25 mouse cellular contexts compared by ENCODE assay signal in genomic region chr13:34456051-34456450, GRCm38 (mm10).
A peak's percentile ranks its signal among the peaks of the same experiment; 100 is the strongest.
DNase-seq lines count a peak whose midpoint lies in the region; ATAC-seq and TF ChIP-seq lines count a peak whose summit lies in the region.
"Had no signal": no experiment of that assay in that cellular context is flagged by ENCODE, and none has a peak within 500 bp of the region (broad histone marks: within the 10 kb centered on the region; RNA-seq: fewer than 3 reads in every experiment).

No protein-coding gene starts in this region.

- H3K4me3 ChIP-seq in heart, embryonic 10.5 days, result no peak overlapping the region
- H3K4me3 ChIP-seq in heart, postnatal 0 days (ENCODE audit: low read depth, low read length), result no peak overlapping the region
- no peak overlapping the region for H3K4me3 ChIP-seq in kidney, embryonic 16.5 days (ENCODE audit: low read length)
- no peak overlapping the region for H3K4me3 ChIP-seq in lung, embryonic 16.5 days (ENCODE audit: low read length)
- H3K4me3 ChIP-seq: embryonic facial prominence, embryonic 15.5 days; erythroblast, embryonic 14.5 days; forebrain, embryonic 10.5 days; gastrocnemius, adult 2 months; hindbrain, embryonic 12.5 days had no signal

- WGBS in heart, embryonic 10.5 days, result 39% methylated on average over 3 of the region's 3 CpGs
- 40% methylated on average over 3 of the region's 3 CpGs for WGBS in heart, postnatal 0 days
- WGBS in kidney, embryonic 16.5 days, result 49% methylated on average over 3 of the region's 3 CpGs
- WGBS in lung, embryonic 16.5 days, result 29% methylated on average over 3 of the region's 3 CpGs

- TF ChIP-seq CTCF in heart, postnatal 0 days (IDR thresholded peaks at IDR 0.05; ENCODE audit: low read depth), result no peak

- DNase-seq in heart, embryonic 10.5 days (ENCODE audit: low spot score), result peak; percentile 68
- no peak for DNase-seq in heart, adult 18-20 months
- peak; percentile 15 for DNase-seq in heart, postnatal 0 days (ENCODE audit: low spot score)
- DNase-seq in heart, adult 11 months, result no peak
- DNase-seq in kidney, postnatal 25 days, result no peak
- no peak for DNase-seq in lung, postnatal 4 days
- DNase-seq: adrenal gland, adult 8-10 months; adrenal gland, postnatal 36 days; B cell, adult 2 months; cerebellum, adult 2 months; cerebellum, postnatal 10 days; gastrocnemius, adult 2 months; gastrocnemius, postnatal 25 days; heart, postnatal 10 days; heart, postnatal 4 days had no signal

- H3K36me3 ChIP-seq in heart, embryonic 10.5 days, result no peaks in the 10 kb centered on the region
- H3K36me3 ChIP-seq in heart, postnatal 0 days (replicated peaks; ENCODE audit: control insufficient read depth, insufficient read depth, low read length), result no peaks in the 10 kb centered on the region
- H3K36me3 ChIP-seq in kidney, embryonic 16.5 days (ENCODE audit: insufficient read depth, low read length), result no peaks in the 10 kb centered on the region
- H3K36me3 ChIP-seq in lung, embryonic 16.5 days (ENCODE audit: control insufficient read depth, insufficient read depth, low read length), result no peaks in the 10 kb centered on the region
- H3K36me3 ChIP-seq: embryonic facial prominence, embryonic 15.5 days; forebrain, embryonic 10.5 days; G1E; hindbrain, embryonic 12.5 days had no signal

- H3K27ac ChIP-seq in heart, embryonic 10.5 days, result no peak overlapping the region
- no peak overlapping the region for H3K27ac ChIP-seq in heart, postnatal 0 days (ENCODE audit: low read depth)
- no peak overlapping the region for H3K27ac ChIP-seq in kidney, embryonic 16.5 days (ENCODE audit: low read length)
- no peak overlapping the region for H3K27ac ChIP-seq in lung, embryonic 16.5 days (ENCODE audit: low read length)
- H3K27ac ChIP-seq: embryonic facial prominence, embryonic 15.5 days; forebrain, embryonic 10.5 days; gastrocnemius, adult 2 months; hindbrain, embryonic 12.5 days had no signal

- no peaks in the 10 kb centered on the region for H3K27me3 ChIP-seq in heart, embryonic 10.5 days (ENCODE audit: insufficient read depth, poor library complexity, severe bottlenecking)
- H3K27me3 ChIP-seq in heart, postnatal 0 days (ENCODE audit: control insufficient read depth, insufficient read depth, low read length), result no peaks in the 10 kb centered on the region
- no peaks in the 10 kb centered on the region for H3K27me3 ChIP-seq in kidney, embryonic 16.5 days (ENCODE audit: insufficient read depth, low read length)
- H3K27me3 ChIP-seq in lung, embryonic 16.5 days (ENCODE audit: control insufficient read depth, insufficient read depth, low read depth, low read length), result no peaks in the 10 kb centered on the region
- H3K27me3 ChIP-seq: embryonic facial prominence, embryonic 15.5 days; hindbrain, embryonic 12.5 days had no signal

- no peak overlapping the region for H3K4me2 ChIP-seq in heart, postnatal 0 days (ENCODE audit: low read depth, low read length)
- H3K4me2 ChIP-seq in kidney, embryonic 16.5 days (replicated peaks; ENCODE audit: low read depth, low read length), result no peak overlapping the region
- H3K4me2 ChIP-seq in lung, embryonic 16.5 days (ENCODE audit: low read depth, low read length), result no peak overlapping the region
- H3K4me2 ChIP-seq: embryonic facial prominence, embryonic 15.5 days; hindbrain, embryonic 12.5 days had no signal

- TF ChIP-seq EP300 in heart, postnatal 0 days (IDR thresholded peaks at IDR 0.05; ENCODE audit: low read depth), result no peak

- H3K9ac ChIP-seq in heart, postnatal 0 days (replicated peaks; ENCODE audit: low read depth, low read length), result no peak overlapping the region
- H3K9ac ChIP-seq in kidney, embryonic 16.5 days (replicated peaks; ENCODE audit: low read length), result no peak overlapping the region
- no peak overlapping the region for H3K9ac ChIP-seq in lung, embryonic 16.5 days (ENCODE audit: low read length)
- H3K9ac ChIP-seq: embryonic facial prominence, embryonic 15.5 days; hindbrain, embryonic 12.5 days had no signal

- peaks cover 4% of the 10 kb centered on the region; the same call in 1 of the 2 replicates for H3K4me1 ChIP-seq in heart, embryonic 10.5 days
- no peaks in the 10 kb centered on the region for H3K4me1 ChIP-seq in heart, postnatal 0 days (ENCODE audit: control insufficient read depth, insufficient read depth)
- H3K4me1 ChIP-seq in kidney, embryonic 16.5 days (ENCODE audit: insufficient read depth, low read length), result no peaks in the 10 kb centered on the region
- H3K4me1 ChIP-seq in lung, embryonic 16.5 days (replicated peaks; ENCODE audit: control insufficient read depth, insufficient read depth, low read length), result no peaks in the 10 kb centered on the region; the same call in 1 of the 2 replicates
- H3K4me1 ChIP-seq: embryonic facial prominence, embryonic 15.5 days; hindbrain, embryonic 12.5 days had no signal

- no peak for ATAC-seq in heart, postnatal 0 days (ENCODE audit: insufficient read depth, low read depth)
- peak; percentile 65 for ATAC-seq in kidney, embryonic 16.5 days (ENCODE audit: low FRiP score, low TSS enrichment)
- ATAC-seq in lung, embryonic 16.5 days (ENCODE audit: low read depth), result peak; percentile 68
- ATAC-seq: CD4-positive, CD25-positive, alpha-beta regulatory T cell, adult 4 months; forebrain, embryonic 14.5 days; hindbrain, embryonic 16.5 days had no signal

- no peaks in the 10 kb centered on the region for H3K9me3 ChIP-seq in heart, embryonic 10.5 days
- no peaks in the 10 kb centered on the region for H3K9me3 ChIP-seq in heart, postnatal 0 days (replicated peaks; ENCODE audit: control insufficient read depth, low read length)
- H3K9me3 ChIP-seq in kidney, embryonic 16.5 days (ENCODE audit: low read length), result no peaks in the 10 kb centered on the region
- H3K9me3 ChIP-seq in lung, embryonic 16.5 days (ENCODE audit: control insufficient read depth, low read length), result no peaks in the 10 kb centered on the region
- H3K9me3 ChIP-seq: embryonic facial prominence, embryonic 15.5 days; forebrain, embryonic 10.5 days; G1E; hindbrain, embryonic 12.5 days had no signal

Comparison
In these comparisons a context has a peak if more than half of its experiments do, and no peak if none do; other contexts are left out.
1. DNase-seq: peak in heart, embryonic 10.5 days (single experiment) and heart, postnatal 0 days (single experiment); none in heart, adult 18-20 months (0 of 2), heart, adult 11 months (single experiment), kidney, postnatal 25 days (0 of 2) and lung, postnatal 4 days (0 of 2).